Mouse (Mus musculus): Measurements from ENCODE around the gene Myo5c.

- TF ChIP-seq POLR2A (IDR thresholded peaks at IDR 0.05; ENCODE audit: extremely low read depth, insufficient read depth, low read length), result no peak
- TF ChIP-seq CTCF (IDR thresholded peaks at IDR 0.05; ENCODE audit: extremely low read depth, insufficient read depth, low read length), result no peak
These were observed 29.6 kb downstream of the Myo5c start for GRCm38 (mm10) chr9:75261332-75261872.

All from cortical plate, adult 2 months (tissue).